Mouse (Mus musculus): Measurements from ENCODE around the gene Pde5a.

- TF ChIP-seq GATA1 (IDR thresholded peaks at IDR 0.05; ENCODE audit: borderline replicate concordance, low read length) (no peak), CTCF (IDR thresholded peaks at IDR 0.05; ENCODE audit: low read depth, low read length) (no peak), GATA2 (IDR thresholded peaks at IDR 0.05; ENCODE audit: borderline replicate concordance, low read depth, low read length) (no peak), TAL1 (conservative IDR thresholded peaks at IDR 0.05; ENCODE audit: low read depth, low read length) (no peak), POLR2AphosphoS5 (IDR thresholded peaks at IDR 0.05; ENCODE audit: insufficient replicate concordance, low read depth, low read length) (no peak)
Measured at GRCm38 (mm10) chr3:122721522-122721921, 7.2 kb upstream of the Pde5a start.
